Mouse (Mus musculus) lung, postnatal 4 days (tissue): ENCODE data around the gene Chrna9.

Source experiments
- DNase-seq, 2 experiments: peaks; one replicate each; pipeline ENCODE4 v3.0.0; 2021

Gene Chrna9

DNA sequence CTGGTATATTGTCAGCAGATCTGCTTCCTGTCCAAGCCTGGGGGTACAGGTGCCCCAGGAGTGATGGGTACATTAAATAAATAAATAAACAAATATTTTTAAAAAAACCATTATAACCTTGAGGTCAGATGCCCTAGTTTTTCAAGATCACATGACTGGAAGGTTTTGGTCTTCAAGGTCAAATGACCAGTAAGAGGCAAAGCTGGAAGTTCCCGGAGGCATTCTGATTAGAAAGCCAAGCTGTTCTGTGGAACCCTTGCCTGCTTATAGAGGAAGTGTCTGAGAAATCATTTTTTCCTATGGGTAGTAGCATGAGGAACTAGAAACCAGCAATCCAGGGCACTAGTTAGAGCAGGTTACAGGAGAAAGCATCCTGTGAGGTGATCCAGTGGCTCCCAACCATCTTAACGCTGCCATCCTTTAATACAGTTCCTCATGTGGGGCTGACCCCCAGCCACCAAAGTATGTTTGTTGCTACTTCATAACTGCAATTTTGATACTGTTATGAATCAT lies 80.8 kb downstream of the Chrna9 start:
- DNase-seq: no peak

- no peak for DNase-seq
These were observed 92.1 kb downstream of the Chrna9 start for GRCm38 (mm10) chr5:66026796-66027195.
